Mouse (Mus musculus): ENCODE measurements around the gene Zfp973. TPM values are rescaled to one million over a fixed set of nuclear protein-coding genes. Genes with fewer than 3 reads are reported as not detected.
"Not testable (repeated sequence)": the region's sequence is repeated elsewhere in the genome, so short reads cannot be mapped to it uniquely, and the experiment has no call there.

Zfp973 gene
- total RNA-seq (2014; fragmentation: Nextera tagmentation) (28.4 and 29.5 TPM in 2 replicates), total RNA-seq (2017) (4.6 and 12.6 TPM in 2 replicates)

DNA sequence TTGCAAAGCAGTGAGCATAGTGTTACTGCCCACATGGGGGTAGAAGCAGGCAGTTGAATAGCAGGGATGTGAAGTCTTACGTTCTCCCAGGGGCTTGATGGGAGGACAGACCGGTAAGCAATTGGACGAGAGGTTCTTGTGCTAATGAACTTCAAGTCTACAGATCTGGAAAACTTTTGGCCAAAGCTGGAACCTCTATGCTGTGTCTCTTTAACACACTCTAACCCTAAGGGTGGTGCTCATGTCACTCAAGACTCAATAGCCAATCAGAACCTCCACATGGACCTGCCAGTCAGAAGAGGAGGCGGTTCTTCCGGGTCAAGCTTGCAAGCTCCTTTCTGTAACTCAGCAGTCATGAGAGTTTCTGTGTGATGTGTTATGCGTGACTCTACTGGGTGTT lies at the start of gene Zfp973:
Gene Zfp973, plus strand, starts transcription at position 301 of the 400 bp plus-strand sequence.
- ATAC-seq (replicated peaks; ENCODE audit: low FRiP score, low TSS enrichment, poor library complexity, severe bottlenecking), result not testable (repeated sequence)

DNA sequence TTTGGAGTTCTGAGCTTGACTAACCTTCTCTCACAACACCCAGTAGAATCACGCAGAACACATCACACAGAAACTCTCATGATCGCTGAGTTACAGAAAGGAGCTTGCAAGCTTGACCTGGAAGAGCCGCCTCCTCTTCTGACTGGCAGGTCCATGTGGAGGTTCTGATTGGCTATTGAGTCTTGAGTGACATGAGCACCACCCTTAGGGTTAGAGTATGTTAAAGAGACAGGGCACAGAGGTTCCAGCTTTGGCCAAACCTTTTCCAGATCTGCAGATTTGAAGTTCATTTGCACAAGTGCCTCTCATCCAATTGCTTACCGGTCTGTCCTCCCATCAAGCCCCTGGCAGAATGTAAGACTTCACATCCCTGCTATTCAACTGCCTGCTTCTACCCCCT lies 34.1 kb upstream of the Zfp973 start, which contains the start of gene Gm14308:
Gene Gm14308, minus strand, starts transcription at position 101 of the 400 bp plus-strand sequence.
- ATAC-seq (replicated peaks; ENCODE audit: low FRiP score, low TSS enrichment, poor library complexity, severe bottlenecking), result not testable (repeated sequence)

DNA sequence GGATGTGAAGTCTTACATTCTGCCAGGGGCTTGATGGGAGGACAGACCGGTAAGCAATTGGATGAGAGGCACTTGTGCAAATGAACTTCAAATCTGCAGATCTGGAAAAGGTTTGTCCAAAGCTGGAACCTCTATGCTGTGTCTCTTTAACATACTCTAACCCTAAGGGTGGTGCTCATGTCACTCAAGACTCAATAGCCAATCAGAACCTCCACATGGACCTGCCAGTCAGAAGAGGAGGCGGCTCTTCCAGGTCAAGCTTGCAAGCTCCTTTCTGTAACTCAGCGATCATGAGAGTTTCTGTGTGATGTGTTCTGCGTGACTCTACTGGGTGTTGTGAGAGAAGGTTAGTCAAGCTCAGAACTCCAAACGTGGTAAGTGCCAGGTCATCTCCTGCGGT lies 37.7 kb downstream of the Zfp973 start, which contains the start of gene Gm14305:
Gene Gm14305, plus strand, starts transcription at position 278 of the 400 bp plus-strand sequence.
- ATAC-seq (replicated peaks; ENCODE audit: low FRiP score, low TSS enrichment, poor library complexity, severe bottlenecking), result not testable (repeated sequence)

Other genes with a start within 250 kb of the Zfp973 start
- 3.8 TPM in 1 of 2 replicates, not detected in the other for gene Gm14435, start 246.9 kb upstream of the Zfp973 start, total RNA-seq (2014; fragmentation: Nextera tagmentation)
- gene Gm14435, start 246.9 kb upstream of the Zfp973 start, total RNA-seq (2017), result not detected in 2 replicates
- gene Gm14434, start 183.7 kb upstream of the Zfp973 start, total RNA-seq (2014; fragmentation: Nextera tagmentation), result not detected in 2 replicates
- gene Gm14434, start 183.7 kb upstream of the Zfp973 start, total RNA-seq (2017), result 14.5 and 15.6 TPM in 2 replicates
- gene Zfp967, start 149.5 kb upstream of the Zfp973 start, total RNA-seq (2014; fragmentation: Nextera tagmentation), result not detected in 2 replicates
- gene Zfp967, start 149.5 kb upstream of the Zfp973 start, total RNA-seq (2017), result not detected in 2 replicates
- 0.99 and 39.1 TPM in 2 replicates for gene Gm14308, start 34.2 kb upstream of the Zfp973 start, total RNA-seq (2014; fragmentation: Nextera tagmentation)
- 7.2 TPM in 1 of 2 replicates, not detected in the other for gene Gm14308, start 34.2 kb upstream of the Zfp973 start, total RNA-seq (2017)
- gene Gm14305, start 37.8 kb downstream of the Zfp973 start, total RNA-seq (2014; fragmentation: Nextera tagmentation), result 8.7 and 14.1 TPM in 2 replicates
- gene Gm14305, start 37.8 kb downstream of the Zfp973 start, total RNA-seq (2017), result 15.5 and 29.3 TPM in 2 replicates
- 20.7 and 33.6 TPM in 2 replicates for gene Gm14295, start 128.1 kb downstream of the Zfp973 start, total RNA-seq (2014; fragmentation: Nextera tagmentation)
- gene Gm14295, start 128.1 kb downstream of the Zfp973 start, total RNA-seq (2017), result 10.2 and 13.7 TPM in 2 replicates
- gene Gm14408, start 160.6 kb downstream of the Zfp973 start, total RNA-seq (2014; fragmentation: Nextera tagmentation), result not detected in 2 replicates
- gene Gm14408, start 160.6 kb downstream of the Zfp973 start, total RNA-seq (2017), result not detected in 2 replicates